ENCODE assay signal across 8 mouse cellular contexts in the genomic region with DNA sequence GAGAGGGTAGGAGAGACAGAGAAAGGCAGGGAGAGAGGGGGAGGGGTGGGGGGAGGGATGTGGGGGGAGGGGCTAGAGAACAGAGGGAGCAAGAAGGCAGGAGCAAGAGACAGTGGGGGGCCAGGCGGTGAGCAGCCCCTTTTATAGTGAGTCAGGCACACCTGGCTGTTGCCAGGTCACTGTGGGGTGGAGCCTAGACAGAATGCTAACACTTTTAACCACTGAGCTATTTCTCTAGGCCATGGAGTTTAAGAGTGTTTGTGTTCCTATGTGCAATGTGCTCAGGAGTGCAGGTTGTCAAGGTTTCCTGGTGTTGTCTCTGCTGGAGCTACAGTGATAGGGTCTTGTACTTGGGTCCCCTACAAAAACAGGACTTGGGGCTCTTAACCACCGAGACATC. TPM values are rescaled to one million over a fixed set of nuclear protein-coding genes. Genes with fewer than 3 reads are reported as not detected.
DNase-seq lines count a peak whose midpoint lies in the region; ATAC-seq lines count a peak whose summit lies in the region.

No protein-coding gene starts in this region.

- peaks cover 53% of the 10 kb centered on the region for H3K4me1 ChIP-seq in kidney, embryonic 16.5 days (ENCODE audit: insufficient read depth, low read length)
- H3K4me1 ChIP-seq in brown adipose tissue, adult 24 weeks (ENCODE audit: control insufficient read depth, insufficient read depth, insufficient read length, low read length) = peaks cover 11% of the 10 kb centered on the region
- H3K4me1 ChIP-seq in liver, embryonic 12.5 days = peaks cover 52% of the 10 kb centered on the region

- ATAC-seq in kidney, embryonic 16.5 days (ENCODE audit: low FRiP score, low TSS enrichment) = no peak
- no peak for ATAC-seq in liver, embryonic 12.5 days

- H3K9ac ChIP-seq in kidney, embryonic 16.5 days (replicated peaks; ENCODE audit: low read length) = peak overlapping the region; percentile 64
- no peak overlapping the region for H3K9ac ChIP-seq in liver, embryonic 12.5 days

- DNase-seq in kidney, adult 18-20 months = no peak
- peak; percentile 83 for DNase-seq in ES-CJ7 (ENCODE audit: low read depth, low spot score)
- DNase-seq in adrenal gland, adult 2 months = no peak
- DNase-seq in embryo, embryonic 9.5 days (ENCODE audit: extremely low spot score) = no peak
- no peak for DNase-seq in thymus, postnatal 14 days

- no peaks in the 10 kb centered on the region for H3K9me3 ChIP-seq in kidney, embryonic 16.5 days (ENCODE audit: low read length)
- H3K9me3 ChIP-seq in liver, embryonic 12.5 days (replicated peaks) = no peaks in the 10 kb centered on the region

- peak overlapping the region; percentile 99 for H3K27ac ChIP-seq in kidney, embryonic 16.5 days (ENCODE audit: low read length)
- peak overlapping the region; percentile 97 for H3K27ac ChIP-seq in brown adipose tissue, adult 24 weeks (replicated peaks; ENCODE audit: low read depth, low read length)
- peak overlapping the region; percentile 75 for H3K27ac ChIP-seq in liver, embryonic 12.5 days

- H3K4me2 ChIP-seq in kidney, embryonic 16.5 days (replicated peaks; ENCODE audit: low read depth, low read length) = peak overlapping the region; percentile 57
- peak overlapping the region; percentile 57; the same call in 1 of the 2 replicates for H3K4me2 ChIP-seq in liver, embryonic 12.5 days

- H3K36me3 ChIP-seq in kidney, embryonic 16.5 days (ENCODE audit: insufficient read depth, low read length) = peaks cover 7% of the 10 kb centered on the region; the same call in 1 of the 2 replicates
- peaks cover 17% of the 10 kb centered on the region for H3K36me3 ChIP-seq in liver, embryonic 12.5 days

- peak overlapping the region; percentile 44 for H3K4me3 ChIP-seq in kidney, embryonic 16.5 days (ENCODE audit: low read length)
- no peak overlapping the region for H3K4me3 ChIP-seq in brown adipose tissue, adult 24 weeks (ENCODE audit: insufficient read depth, low read depth, low read length)
- H3K4me3 ChIP-seq in liver, embryonic 12.5 days = no peak overlapping the region

- 48% methylated on average over 2 of the region's 2 CpGs for WGBS in kidney, embryonic 16.5 days
- 33% methylated on average over 2 of the region's 2 CpGs for WGBS in liver, embryonic 12.5 days (ENCODE audit: insufficient replicate concordance)

- no peaks in the 10 kb centered on the region for H3K27me3 ChIP-seq in kidney, embryonic 16.5 days (ENCODE audit: insufficient read depth, low read length)
- no peaks in the 10 kb centered on the region for H3K27me3 ChIP-seq in liver, embryonic 12.5 days (replicated peaks)

RNA-seq across cellular contexts. Expression of gene Zdhhc18, which starts 8.8 kb away (rescaled TPM):
- 2.4 and 4.4 TPM in 2 replicates for polyA plus RNA-seq in kidney, embryonic 16.5 days (2015; fragmentation: Nextera tagmentation; extraction: Ambion mirVana)
- polyA plus RNA-seq in brown adipose tissue, adult 24 weeks (2012; ENCODE audit: insufficient read depth, insufficient read length, missing spikeins) = 9.4 and 10.6 TPM in 2 replicates
- 4.6 and 5.5 TPM in 2 replicates for polyA plus RNA-seq in liver, embryonic 12.5 days (2016; fragmentation: Nextera tagmentation; extraction: Ambion mirVana)
- 10 to 100 TPM; 18.4 to 24.8 TPM for total RNA-seq in adrenal gland, adult 2 months (2021)
- polyA plus RNA-seq in adrenal gland, adult 2 months (2012; rRNA removed) = 31.0 and 32.9 TPM in 2 replicates

RNA-seq across cellular contexts. Expression of gene Pigv, which starts 13.7 kb away (rescaled TPM):
- polyA plus RNA-seq in kidney, embryonic 16.5 days (2015; fragmentation: Nextera tagmentation; extraction: Ambion mirVana) = 19.2 and 22.7 TPM in 2 replicates
- 4.6 and 5.9 TPM in 2 replicates for polyA plus RNA-seq in brown adipose tissue, adult 24 weeks (2012; ENCODE audit: insufficient read depth, insufficient read length, missing spikeins)
- 7.0 and 10.0 TPM in 2 replicates for polyA plus RNA-seq in liver, embryonic 12.5 days (2016; fragmentation: Nextera tagmentation; extraction: Ambion mirVana)
- total RNA-seq in adrenal gland, adult 2 months (2021) = 10 to 100 TPM; 13.0 to 19.7 TPM
- polyA plus RNA-seq in adrenal gland, adult 2 months (2012; rRNA removed) = 13.4 and 14.0 TPM in 2 replicates

RNA-seq across cellular contexts. Expression of gene Sfn, which starts 56.8 kb away (rescaled TPM):
- 20.7 and 21.4 TPM in 2 replicates for polyA plus RNA-seq in kidney, embryonic 16.5 days (2015; fragmentation: Nextera tagmentation; extraction: Ambion mirVana)
- polyA plus RNA-seq in brown adipose tissue, adult 24 weeks (2012; ENCODE audit: insufficient read depth, insufficient read length, missing spikeins) = 1.2 and 1.3 TPM in 2 replicates
- polyA plus RNA-seq in liver, embryonic 12.5 days (2016; fragmentation: Nextera tagmentation; extraction: Ambion mirVana) = 0.21 and 0.81 TPM in 2 replicates
- total RNA-seq in adrenal gland, adult 2 months (2021) = 1 to 10 TPM; 1.4 to 1.8 TPM
- 2.1 and 3.0 TPM in 2 replicates for polyA plus RNA-seq in adrenal gland, adult 2 months (2012; rRNA removed)
